Mouse (Mus musculus) limb, embryonic 14.5 days (tissue): Measurements from ENCODE around the gene Tspyl3. TPM values are rescaled to one million over a fixed set of nuclear protein-coding genes. Genes with fewer than 3 reads are reported as not detected.

Experiments
- ATAC-seq: fragments of 200-750 bp; cut with Nextera tagmentation; 2 replicates; pipeline ENCODE4 v1.8.0; 2017; ENCODE audit warnings: low read depth, moderate number of reproducible peaks, moderate TSS enrichment; ENCODE audit not compliant: low FRiP score
- DNase-seq: peaks from one replicate; pipeline ENCODE4 v3.0.0-alpha.2; 2015; ENCODE audit warnings: low spot score
- H3K27ac ChIP-seq: fragments of 300-500 bp; sonication (generic); replicated peaks from 2 replicates; pipeline ENCODE4 v1.5.1; 2014; ENCODE audit warnings: low read depth, mild to moderate bottlenecking, low read length, moderate library complexity, mixed read lengths
- H3K27me3 ChIP-seq: fragments of 300-500 bp; sonication (generic); 2 replicates; pipeline ENCODE4 v1.6.1; 2014; ENCODE audit warnings: low read length, mixed read lengths; ENCODE audit not compliant: control insufficient read depth, insufficient read depth
- H3K36me3 ChIP-seq: fragments of 300-500 bp; sonication (generic); 2 replicates; pipeline ENCODE4 v1.6.1; 2014; ENCODE audit warnings: mild to moderate bottlenecking, low read length, moderate library complexity, mixed read lengths; ENCODE audit not compliant: control insufficient read depth, insufficient read depth
- H3K4me1 ChIP-seq: fragments of 300-500 bp; sonication (generic); 2 replicates; pipeline ENCODE4 v1.6.1; 2014; ENCODE audit warnings: antibody characterized with exemption, low read length, mixed read lengths; ENCODE audit not compliant: control insufficient read depth, insufficient read depth
- H3K4me2 ChIP-seq: fragments of 300-500 bp; sonication (generic); replicated peaks from 2 replicates; pipeline ENCODE4 v1.6.1; 2014; ENCODE audit warnings: low read depth, mild to moderate bottlenecking, low read length, moderate library complexity; ENCODE audit not compliant: severe bottlenecking
- H3K4me3 ChIP-seq: fragments of 300-500 bp; sonication (generic); replicated peaks from 2 replicates; pipeline ENCODE4 v1.5.1; 2014; ENCODE audit warnings: low read length
- H3K9ac ChIP-seq: fragments of 300-500 bp; sonication (generic); 2 replicates; pipeline ENCODE4 v1.6.1; 2014; ENCODE audit warnings: mild to moderate bottlenecking, low read depth, low read length, moderate library complexity; ENCODE audit not compliant: severe bottlenecking
- H3K9me3 ChIP-seq: fragments of 300-500 bp; sonication (generic); 2 replicates; pipeline ENCODE4 v1.6.1; 2016; ENCODE audit warnings: low read length; ENCODE audit not compliant: control insufficient read depth
- POLR2A ChIP-seq: fragments of 200-500 bp; IDR thresholded peaks from 2 replicates; pipeline ENCODE4 v1.8.0; 2012; ENCODE audit warnings: inconsistent platforms, mild to moderate bottlenecking, moderate library complexity, borderline replicate concordance; ENCODE audit not compliant: insufficient read depth, insufficient read length; ENCODE audit errors: extremely low read depth
- WGBS: fragments of 180-500 bp; shearing (Covaris S2); extraction: QIAGEN DNeasy Blood & Tissue Kit; methylation state at CpG from one replicate; pipeline ENCODE4 v1.1.7; 2014; 5-methylcytosine and 5-hydroxymethylcytosine counted together
- polyA plus RNA-seq, 2 experiments: library from polyadenylated mRNA; depleted of rRNA in 1 of 2; stranded (reverse) in 1 of 2; unstranded in 1 of 2; fragments of >200 nt; fragmentation: Nextera tagmentation in 1 of 2; extraction: Ambion mirVana in 1 of 2; gene quantifications; 2 replicates each; pipeline versions ENCODE4 v1.2.1 to v1.2.3; 2012 to 2014

Tspyl3 gene
- polyA plus RNA-seq, 2 experiments = 13.1 to 13.3 TPM

DNA sequence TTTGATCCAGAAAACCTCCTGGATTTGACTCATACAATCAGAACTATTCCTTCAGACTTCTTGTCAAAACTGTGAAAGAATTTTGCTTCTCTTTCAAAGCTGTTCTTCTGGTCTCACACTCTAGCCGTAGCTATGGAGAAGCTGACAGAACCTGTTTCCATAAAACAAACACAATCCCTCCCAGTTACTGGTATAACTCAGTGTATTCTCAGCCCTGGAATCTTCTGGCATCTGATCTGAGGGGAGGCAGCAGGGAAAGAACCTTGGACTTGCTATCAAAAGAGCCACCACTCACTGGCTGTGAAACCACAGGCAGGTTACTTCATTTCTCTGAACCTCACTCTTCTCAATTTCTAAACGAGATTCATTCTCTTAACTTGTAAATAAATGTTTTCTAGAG, 13.2 kb upstream of the Tspyl3 start:
- H3K27ac ChIP-seq = no peak overlapping the region
- 65% methylated on average over 2 of the region's 2 CpGs for WGBS
- no peak overlapping the region for H3K9ac ChIP-seq
- H3K36me3 ChIP-seq = peaks cover 27% of the 10 kb centered on the region
- no peaks in the 10 kb centered on the region for H3K9me3 ChIP-seq
- no peak for TF ChIP-seq POLR2A
- peaks cover 23% of the 10 kb centered on the region for H3K4me1 ChIP-seq
- no peaks in the 10 kb centered on the region for H3K27me3 ChIP-seq
- ATAC-seq (no peak), DNase-seq (no peak)
- H3K4me3 ChIP-seq = no peak overlapping the region
- H3K4me2 ChIP-seq = no peak overlapping the region

DNA sequence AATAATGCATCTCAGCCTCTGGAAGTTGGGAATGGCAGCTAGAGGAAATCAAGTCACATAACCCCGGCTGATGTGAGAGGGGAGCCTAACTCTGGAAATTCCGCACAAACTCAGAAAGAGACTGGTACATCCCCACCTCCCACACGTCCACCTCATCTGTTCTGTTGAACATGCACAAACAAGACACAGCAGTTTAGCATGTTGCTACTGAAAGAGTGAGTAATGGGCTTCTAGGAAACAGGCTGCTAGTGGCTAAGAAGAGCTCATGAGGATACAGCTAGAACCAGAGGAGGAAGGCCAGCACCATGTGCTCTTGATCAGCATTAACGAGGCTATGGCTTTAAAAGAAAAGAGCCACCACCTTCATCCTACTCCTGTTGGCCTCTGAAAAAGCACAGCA, 12.7 kb upstream of the Tspyl3 start:
- Histone ChIP-seq H3K36me3 (peaks cover 32% of the 10 kb centered on the region), H3K27me3 (no peaks in the 10 kb centered on the region), H3K9me3 (no peaks in the 10 kb centered on the region), H3K4me3 (no peak overlapping the region), H3K9ac (no peak overlapping the region), H3K4me2 (no peak overlapping the region), H3K27ac (no peak overlapping the region), H3K4me1 (peaks cover 23% of the 10 kb centered on the region)
- ATAC-seq = no peak
- no peak for TF ChIP-seq POLR2A
- WGBS = 67% methylated on average over 4 of the region's 4 CpGs
- DNase-seq = no peak

- Histone ChIP-seq H3K4me2 (no peak overlapping the region), H3K27ac (no peak overlapping the region), H3K9ac (no peak overlapping the region), H3K27me3 (no peaks in the 10 kb centered on the region), H3K36me3 (peaks cover 37% of the 10 kb centered on the region), H3K9me3 (no peaks in the 10 kb centered on the region), H3K4me1 (peaks cover 19% of the 10 kb centered on the region), H3K4me3 (no peak overlapping the region)
- no peak for TF ChIP-seq POLR2A
- WGBS = 72% methylated on average over 4 of the region's 4 CpGs
- DNase-seq (no peak), ATAC-seq (no peak)
Observed at GRCm38 (mm10) chr2:153237193-153237592, 12.0 kb upstream of the Tspyl3 start.

DNA sequence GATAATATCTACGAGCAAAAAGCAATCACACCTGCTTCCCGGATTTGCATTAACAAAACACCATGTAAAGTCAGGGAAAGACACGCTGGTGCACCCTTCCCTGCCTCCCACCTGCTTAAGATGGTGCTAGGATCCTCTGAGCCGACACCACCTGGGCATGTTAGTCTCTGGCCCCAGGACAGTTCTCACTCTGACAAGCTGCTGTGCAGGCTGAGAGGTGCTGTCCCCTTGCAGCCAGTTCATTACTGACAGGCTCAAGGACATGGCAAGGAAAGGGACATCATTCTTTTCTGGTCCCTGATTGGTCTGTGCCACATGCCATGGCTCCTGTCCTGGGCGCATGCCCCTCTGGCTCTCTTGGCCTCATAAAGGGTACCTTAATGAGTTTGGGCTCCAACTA, 3.3 kb upstream of the Tspyl3 start:
- ATAC-seq (no peak), DNase-seq (no peak)
- Histone ChIP-seq H3K36me3 (peaks cover 54% of the 10 kb centered on the region), H3K27ac (no peak overlapping the region), H3K9me3 (no peaks in the 10 kb centered on the region), H3K4me3 (no peak overlapping the region), H3K27me3 (no peaks in the 10 kb centered on the region), H3K4me1 (peaks cover 7% of the 10 kb centered on the region), H3K4me2 (no peak overlapping the region), H3K9ac (no peak overlapping the region)
- no peak for TF ChIP-seq POLR2A
- WGBS = 89% methylated on average over 5 of the region's 5 CpGs

DNA sequence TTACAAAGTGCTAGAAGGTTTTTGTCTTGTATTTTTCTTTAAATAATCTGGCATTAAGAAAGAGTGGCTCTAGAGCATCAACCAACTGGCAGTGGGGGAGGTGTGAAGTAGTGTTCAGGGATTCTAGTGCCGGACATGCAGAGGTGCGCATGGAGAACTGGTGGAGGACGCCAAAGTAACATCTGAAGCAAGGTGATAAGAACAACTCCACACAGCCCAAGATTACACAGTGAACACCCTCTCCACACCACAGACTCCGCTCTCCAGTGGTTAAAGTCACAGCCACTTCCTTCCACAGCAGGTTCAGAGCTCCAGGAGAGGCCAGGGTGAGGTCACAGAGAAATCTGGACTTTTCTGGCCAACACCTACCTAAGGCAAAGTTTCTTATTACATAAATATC, 2.7 kb upstream of the Tspyl3 start:
- no peak overlapping the region for H3K4me2 ChIP-seq
- no peak for DNase-seq
- H3K4me1 ChIP-seq = peaks cover 7% of the 10 kb centered on the region
- no peaks in the 10 kb centered on the region for H3K27me3 ChIP-seq
- no peak overlapping the region for H3K4me3 ChIP-seq
- TF ChIP-seq POLR2A = no peak
- WGBS = 78% methylated on average over 4 of the region's 4 CpGs
- H3K9me3 ChIP-seq = no peaks in the 10 kb centered on the region
- ATAC-seq = no peak
- no peak overlapping the region for H3K9ac ChIP-seq
- H3K36me3 ChIP-seq = peaks cover 48% of the 10 kb centered on the region
- H3K27ac ChIP-seq = no peak overlapping the region

DNA sequence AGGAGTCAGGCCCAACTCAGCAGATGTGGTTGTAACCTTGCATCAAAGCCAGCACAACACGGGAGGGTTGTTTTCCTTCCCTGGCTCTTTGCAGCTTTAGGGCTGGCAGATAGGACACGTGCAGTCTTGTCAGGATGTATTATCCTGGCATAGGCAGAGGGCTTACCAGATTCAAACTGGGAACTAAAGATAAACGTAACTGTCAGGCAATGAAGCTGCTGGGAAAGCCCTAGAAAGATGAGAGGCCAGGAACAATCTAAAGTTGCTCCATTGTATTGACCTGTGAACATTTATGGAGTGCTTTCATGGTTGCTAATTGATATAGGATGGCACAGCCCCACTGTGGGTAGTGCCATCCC, 333 bp upstream of the Tspyl3 start:
- Histone ChIP-seq H3K4me1 (peaks cover 7% of the 10 kb centered on the region), H3K4me3 (peak overlapping the region; percentile 60), H3K27me3 (no peaks in the 10 kb centered on the region), H3K9me3 (no peaks in the 10 kb centered on the region), H3K9ac (peak overlapping the region; percentile 84), H3K4me2 (peak overlapping the region; percentile 78), H3K27ac (no peak overlapping the region; the same call in none of the 2 replicates), H3K36me3 (peaks cover 27% of the 10 kb centered on the region)
- TF ChIP-seq POLR2A = no peak
- 6% methylated on average over 3 of the region's 3 CpGs for WGBS
- DNase-seq (peak; percentile 12), ATAC-seq (peak; percentile 21; the same call in 1 of the 2 replicates)
